Mouse (Mus musculus) lung, adult 2 months (tissue): ENCODE measurements around the gene Tspan10. TPM values are rescaled to one million over a fixed set of nuclear protein-coding genes. Genes with fewer than 3 reads are reported as not detected.

ENCODE experiments used
- DNase-seq: peaks from one replicate; pipeline ENCODE4 v3.0.0; 2022
- H3K4me1 ChIP-seq: fragments of 200-500 bp; 2 replicates; pipeline ENCODE4 v1.6.1; 2011; ENCODE audit warnings: low read length; ENCODE audit not compliant: control insufficient read depth, insufficient read depth
- H3K4me3 ChIP-seq: fragments of 200-500 bp; replicated peaks from 2 replicates; pipeline ENCODE3; 2011; ENCODE audit warnings: low read depth, mild to moderate bottlenecking, control low read depth, low read length; ENCODE audit errors: extremely low read depth
- CTCF ChIP-seq: fragments of 200-500 bp; IDR thresholded peaks from 2 replicates; pipeline ENCODE4 v1.5.1; 2011; ENCODE audit warnings: mild to moderate bottlenecking, low read length, control low read depth; ENCODE audit not compliant: insufficient read depth
- POLR2A ChIP-seq: fragments of 200-500 bp; IDR thresholded peaks from 2 replicates; pipeline ENCODE4 v1.6.1; 2011; ENCODE audit warnings: low read depth, mild to moderate bottlenecking, control low read depth, low read length, borderline replicate concordance; ENCODE audit errors: extremely low read depth
- WGBS: fragments of 180-500 bp; shearing (Covaris S2); methylation state at CpG from one replicate; pipeline ENCODE4 v1.1.7; 2018; 5-methylcytosine and 5-hydroxymethylcytosine counted together
- polyA plus RNA-seq: library from polyadenylated mRNA; depleted of rRNA; stranded (reverse); fragments of >200 nt; gene quantifications from 2 replicates; pipeline ENCODE4 v1.2.3, GENCODE M21; 2012

Tspan10 gene
- polyA plus RNA-seq, 1 experiment = 0.06 TPM

DNA sequence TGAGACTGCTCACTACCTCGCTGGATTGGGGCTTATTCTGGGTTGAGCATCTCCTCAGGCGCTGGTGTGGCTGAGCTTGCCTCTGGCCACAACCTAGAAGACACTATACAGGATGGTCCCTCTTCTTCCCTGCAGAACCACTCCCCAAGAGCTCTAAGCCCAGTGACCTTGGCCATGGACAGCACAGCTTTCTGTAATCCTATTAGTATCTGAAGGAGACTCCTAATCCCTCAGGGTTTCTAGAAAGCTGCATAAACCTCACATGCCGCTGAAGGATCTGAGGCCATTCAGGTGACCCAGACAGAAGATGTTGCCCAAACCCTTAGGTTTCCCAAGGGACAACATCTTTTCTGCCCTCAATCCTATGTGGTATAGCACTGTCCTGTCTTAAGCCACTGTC, 9.8 kb downstream of the Tspan10 start:
- no peak for DNase-seq
- H3K4me1 ChIP-seq = no peaks in the 10 kb centered on the region
- TF ChIP-seq CTCF (no peak), POLR2A (no peak)
- no peak overlapping the region for H3K4me3 ChIP-seq
- WGBS = 66% methylated on average over 3 of the region's 3 CpGs

DNA sequence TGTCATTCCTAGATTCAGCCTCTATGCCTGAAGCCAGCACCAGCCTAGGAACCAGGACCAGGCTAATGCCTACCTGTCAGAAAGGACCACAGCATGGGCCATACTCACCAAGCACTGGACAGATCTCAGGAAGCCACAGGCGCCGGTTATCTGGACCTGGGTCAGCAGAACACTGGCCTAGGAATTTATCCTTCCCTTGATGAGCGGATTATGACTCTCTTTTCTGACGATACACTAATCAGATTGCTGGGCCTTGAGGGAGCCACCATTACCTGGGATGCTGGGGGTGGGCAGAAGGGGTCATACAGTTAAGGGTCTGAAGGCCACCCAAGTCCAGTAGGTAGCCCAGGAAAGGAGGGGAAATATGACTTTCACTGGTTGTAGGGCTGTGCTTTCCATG, 10.9 kb downstream of the Tspan10 start, which contains the start of gene Pde6g:
Gene Pde6g, minus strand, starts transcription at position 195 of the 400 bp plus-strand sequence.
- 89% methylated on average over 4 of the region's 4 CpGs for WGBS
- no peak for DNase-seq
- H3K4me1 ChIP-seq = no peaks in the 10 kb centered on the region
- no peak within 1 kb of the TSS for H3K4me3 ChIP-seq
- TF ChIP-seq POLR2A = no peak

DNA sequence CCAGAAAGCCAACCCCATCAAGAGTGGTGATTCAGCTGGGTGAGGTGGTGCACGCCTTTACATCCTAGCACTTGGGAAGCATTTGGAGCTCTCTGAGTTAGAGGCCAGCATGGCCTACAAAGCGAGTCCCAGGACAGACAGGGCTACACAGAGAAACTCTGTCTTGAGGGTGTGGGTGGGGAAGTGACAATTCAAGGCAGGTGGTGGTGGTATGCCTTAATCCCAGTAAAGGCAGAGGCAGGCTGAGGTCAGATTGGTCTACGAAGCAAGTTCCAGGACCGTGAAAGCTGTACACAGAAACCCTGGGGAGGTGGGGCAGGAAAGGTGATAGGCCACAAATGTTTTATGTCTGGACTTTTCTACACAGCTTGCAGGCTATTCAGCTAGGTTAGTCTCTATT, 12.5 kb downstream of the Tspan10 start:
- no peaks in the 10 kb centered on the region; the same call in 1 of the 2 replicates for H3K4me1 ChIP-seq
- H3K4me3 ChIP-seq = no peak overlapping the region
- DNase-seq = no peak
- WGBS = 92% methylated on average over 4 of the region's 4 CpGs
- TF ChIP-seq POLR2A = no peak
- TF ChIP-seq CTCF = no peak

DNA sequence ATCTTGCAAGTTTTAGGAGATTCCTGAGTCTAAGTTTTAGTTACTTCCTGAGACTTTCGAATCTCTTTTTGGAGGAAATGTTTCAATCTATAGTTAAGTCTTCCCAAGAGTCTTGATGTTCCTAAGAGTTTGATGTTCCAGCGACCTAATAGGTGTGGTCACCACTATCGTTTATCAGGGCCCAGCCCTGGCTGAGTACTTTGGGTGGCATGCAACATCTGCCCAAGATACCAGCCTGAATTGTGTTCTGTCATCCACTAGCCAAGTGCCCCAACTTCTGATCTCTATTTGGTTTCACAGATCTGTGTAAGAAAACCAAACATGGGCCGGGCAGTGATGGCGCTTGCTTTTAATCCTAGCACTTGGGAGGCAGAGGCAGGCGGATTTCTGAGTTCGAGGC, 13.0 kb downstream of the Tspan10 start:
- TF ChIP-seq CTCF (no peak), POLR2A (no peak)
- Histone ChIP-seq H3K4me1 (no peaks in the 10 kb centered on the region; the same call in 1 of the 2 replicates), H3K4me3 (no peak overlapping the region)
- DNase-seq = no peak
- WGBS = 90% methylated on average over 7 of the region's 7 CpGs

DNA sequence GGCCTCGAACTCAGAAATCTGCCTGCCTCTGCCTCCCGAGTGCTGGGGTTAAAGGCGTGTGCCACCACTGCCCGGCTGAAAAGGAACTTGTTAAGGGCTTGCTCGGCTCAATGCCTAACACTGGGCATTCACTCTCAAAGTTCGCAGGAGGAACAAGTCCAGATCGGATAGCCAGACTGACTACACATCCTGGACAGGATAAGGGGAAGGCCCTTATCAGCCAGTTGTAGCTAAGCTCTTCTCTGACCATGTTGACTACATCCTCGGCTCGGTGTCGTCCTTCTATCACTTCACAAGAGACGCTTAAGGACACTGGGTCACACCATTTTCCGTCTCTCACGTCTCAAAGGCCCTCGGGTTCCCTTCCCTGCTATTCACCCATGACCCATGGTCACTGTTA, 14.9 kb downstream of the Tspan10 start:
- TF ChIP-seq CTCF (no peak), POLR2A (no peak)
- no peak for DNase-seq
- 11% methylated on average over 14 of the region's 14 CpGs for WGBS
- peak overlapping the region; percentile 80 for H3K4me3 ChIP-seq
- no peaks in the 10 kb centered on the region; the same call in 1 of the 2 replicates for H3K4me1 ChIP-seq

DNA sequence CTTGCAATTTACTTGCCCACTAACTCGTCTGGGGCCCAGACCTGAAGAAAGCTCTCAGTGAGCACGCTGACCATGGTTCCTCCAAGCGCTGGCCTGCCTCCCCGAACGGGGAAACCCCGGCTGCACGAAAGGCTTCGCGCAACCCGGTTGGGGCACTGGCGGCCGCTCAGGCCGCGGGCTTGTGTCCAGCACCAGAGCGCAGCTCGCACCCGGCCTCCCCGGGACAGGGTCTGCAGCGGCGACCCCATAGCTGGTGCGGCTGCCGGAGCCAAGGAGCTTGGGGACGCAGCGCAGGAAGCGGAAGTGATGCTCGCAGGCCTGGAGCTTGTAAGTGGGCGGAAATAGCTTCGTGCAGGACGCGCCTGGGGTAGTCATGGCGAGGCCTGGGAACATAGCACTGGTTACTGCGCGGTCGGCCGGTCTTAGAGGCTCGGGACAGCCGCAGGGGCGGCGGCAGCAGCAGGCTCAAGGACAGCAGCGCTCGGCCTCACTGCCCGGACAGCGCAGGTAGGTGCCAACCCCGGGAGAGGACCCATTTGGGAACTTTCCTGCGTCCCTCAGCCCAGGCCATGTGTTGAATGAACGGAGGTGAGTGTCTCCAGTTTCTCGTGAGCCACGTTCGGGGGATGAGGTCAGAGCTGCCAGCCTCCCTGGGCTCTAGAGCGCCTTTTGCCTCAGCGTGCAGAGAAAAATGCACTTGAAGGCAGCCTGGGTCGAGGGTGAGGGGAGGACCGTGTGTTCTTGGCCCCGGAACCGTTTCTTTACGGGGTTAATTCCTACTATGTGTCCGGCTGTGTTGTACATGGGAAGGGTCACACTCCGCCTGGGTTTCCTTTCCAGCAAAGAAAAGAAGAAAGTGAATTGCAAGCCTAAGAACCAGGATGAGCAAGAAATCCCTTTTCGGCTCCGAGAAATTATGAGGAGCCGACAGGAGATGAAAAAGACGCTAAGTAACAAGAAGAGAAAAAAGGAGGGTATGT, 15.6 kb downstream of the Tspan10 start, which contains the start of the genes Oxld1 and Ccdc137:
Gene Oxld1, minus strand, starts transcription at position 297 of the 980 bp plus-strand sequence.
Gene Ccdc137, plus strand, starts transcription at position 344 of the 980 bp plus-strand sequence.
- 2% methylated on average over 62 of the region's 62 CpGs for WGBS
- peak; percentile 76 for DNase-seq
- Histone ChIP-seq H3K4me3 (peak within 1 kb of the TSS; percentile 80), H3K4me1 (no peaks in the 10 kb centered on the region; the same call in 1 of the 2 replicates)
- no peak for TF ChIP-seq CTCF
- TF ChIP-seq POLR2A = peak; percentile 79; the same call in 1 of the 2 replicates

DNA sequence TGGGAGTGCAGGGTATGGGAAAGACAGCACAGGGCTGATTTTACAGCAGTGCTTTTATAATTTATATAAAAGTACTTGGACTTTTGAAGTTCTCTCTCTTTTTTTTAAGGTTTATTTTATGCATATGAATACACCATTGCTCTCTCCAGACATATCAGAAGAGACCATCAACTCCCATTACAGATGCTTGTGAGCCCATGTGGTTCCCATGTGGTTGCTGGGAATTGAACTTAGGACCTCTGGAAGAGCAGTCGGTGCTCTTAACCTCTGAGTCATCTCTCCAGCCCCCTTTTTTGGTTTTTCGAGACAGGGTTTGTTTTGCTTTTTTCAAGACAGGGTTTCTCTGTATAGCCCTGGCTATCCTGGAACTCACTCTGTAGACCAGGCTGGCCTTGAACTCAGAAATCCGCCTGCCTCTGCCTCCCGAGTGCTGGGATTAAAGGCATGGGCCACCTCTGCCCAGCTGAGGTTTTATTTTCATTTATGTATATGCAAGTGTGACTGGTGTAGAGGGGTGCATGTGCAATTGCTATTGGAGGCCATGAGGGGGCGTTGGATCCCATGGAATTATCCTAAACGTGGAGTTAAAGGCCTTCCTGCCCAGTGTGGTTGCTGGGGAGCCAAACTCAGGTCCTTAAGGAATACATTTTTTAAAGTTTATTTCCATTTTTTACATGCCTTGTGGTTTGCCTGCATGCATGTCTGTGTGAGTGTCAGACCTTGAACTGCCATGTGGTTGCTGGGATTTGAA, 16.6 kb downstream of the Tspan10 start:
- TF ChIP-seq CTCF = peak; percentile 10; the same call in 1 of the 2 replicates
- TF ChIP-seq POLR2A = no peak
- 59% methylated on average over 6 of the region's 6 CpGs for WGBS
- no peak for DNase-seq
- Histone ChIP-seq H3K4me1 (no peaks in the 10 kb centered on the region; the same call in 1 of the 2 replicates), H3K4me3 (no peak overlapping the region)

DNA sequence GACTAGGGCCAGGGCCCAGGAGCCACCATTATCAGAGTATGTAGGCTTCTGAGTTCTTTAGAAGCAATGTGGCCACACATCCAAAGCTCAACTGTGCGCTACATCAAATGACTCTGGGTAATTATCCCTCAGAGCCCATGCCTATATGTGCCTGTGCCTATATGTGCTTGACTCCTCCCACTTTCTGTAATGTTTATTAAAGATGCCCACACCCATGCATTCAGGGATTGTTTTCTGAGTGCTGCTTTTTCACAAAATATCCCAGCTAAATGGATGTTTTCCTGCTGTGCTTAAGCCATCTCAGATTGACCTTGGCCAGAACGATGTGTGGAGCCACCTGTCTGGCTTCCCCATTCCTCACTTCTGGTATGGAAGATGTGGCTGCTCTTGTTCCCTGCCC, 21.1 kb downstream of the Tspan10 start:
- no peak for DNase-seq
- H3K4me3 ChIP-seq = no peak overlapping the region
- H3K4me1 ChIP-seq = peaks cover 8% of the 10 kb centered on the region
- TF ChIP-seq CTCF = no peak
- no peak for TF ChIP-seq POLR2A
- WGBS = 83% methylated on average over 2 of the region's 2 CpGs

DNA sequence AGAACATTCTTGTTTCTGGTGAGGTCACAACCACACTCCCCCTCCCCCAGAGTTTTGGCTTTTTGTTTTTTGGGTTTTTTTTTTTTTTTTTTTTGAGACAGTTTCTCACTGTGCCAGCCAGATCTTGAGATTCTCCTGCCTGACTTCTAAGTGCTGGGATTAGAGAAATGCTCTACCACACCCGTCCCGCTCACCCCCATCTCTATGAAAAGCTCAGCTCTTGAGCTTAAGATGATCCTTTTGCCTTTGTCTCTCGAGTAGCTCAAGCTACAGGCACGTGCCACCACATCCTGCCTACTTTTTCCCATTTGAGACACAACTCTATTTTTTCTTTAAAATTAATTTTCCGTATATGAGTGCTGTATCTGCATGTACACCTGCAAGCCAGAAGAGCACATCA, 21.9 kb downstream of the Tspan10 start:
- no peak overlapping the region for H3K4me3 ChIP-seq
- H3K4me1 ChIP-seq = peaks cover 8% of the 10 kb centered on the region
- 87% methylated on average over 5 of the region's 5 CpGs for WGBS
- TF ChIP-seq POLR2A (no peak), CTCF (no peak)
- DNase-seq = no peak
